Mouse (Mus musculus) urinary bladder, postnatal 36 days (tissue): ENCODE measurements at regions not wholly inside any gene's neighbourhood (a gene's known extent, or its start where the extent isn't known, plus 50 kb on each side); places are given as distances from the start of the nearest gene placed in this dataset.
"Not testable (repeated sequence)": the region's sequence is repeated elsewhere in the genome, so short reads cannot be mapped to it uniquely, and the experiment has no call there.

Experiments used
- DNase-seq, 2 experiments: peaks; one replicate each; pipeline ENCODE4 v3.0.0; 2022; ENCODE audit warnings: low spot score in 2 of 2, mixed read lengths in 1 of 2

DNA sequence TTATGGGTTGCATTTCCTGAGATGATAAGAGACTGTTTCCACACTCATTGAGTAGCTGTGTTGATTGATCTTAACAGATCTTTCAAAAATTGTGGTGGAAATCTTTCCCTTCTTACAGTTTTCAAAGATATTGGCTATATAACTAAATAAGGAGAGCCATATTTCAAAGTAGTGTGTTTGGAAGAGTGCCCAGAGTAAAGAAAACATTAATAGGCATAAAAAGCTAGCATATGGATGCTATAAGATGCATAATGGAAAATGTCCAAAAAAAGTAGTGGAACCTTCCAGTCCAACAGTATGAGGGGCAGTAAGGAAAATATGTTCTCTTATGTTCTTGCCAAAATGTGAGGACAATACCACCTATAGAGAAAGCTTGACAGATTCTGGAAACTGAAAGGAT, 137.2 kb upstream of the Speer3 start:
- DNase-seq = no peak

DNA sequence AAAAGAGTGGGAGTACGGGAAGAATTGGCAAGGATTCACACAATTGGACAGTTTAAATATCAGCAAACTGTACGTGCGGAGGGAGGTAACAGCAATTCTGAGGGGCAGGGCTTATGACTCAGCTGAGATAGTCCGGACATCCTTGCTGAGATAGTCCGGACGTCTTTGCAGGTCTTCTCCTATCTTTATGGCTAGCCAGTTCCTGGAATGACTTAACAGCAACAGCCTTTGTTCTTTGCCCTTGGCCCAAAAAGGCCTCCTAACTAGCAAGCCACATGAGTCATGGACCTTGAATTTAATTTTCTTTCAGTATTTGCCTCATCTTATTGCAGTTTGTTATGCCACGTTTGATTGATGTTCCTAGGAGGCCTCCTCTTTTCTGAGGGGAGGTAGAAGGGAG, 133.1 kb upstream of the Speer3 start:
- DNase-seq = not testable (repeated sequence)

DNA sequence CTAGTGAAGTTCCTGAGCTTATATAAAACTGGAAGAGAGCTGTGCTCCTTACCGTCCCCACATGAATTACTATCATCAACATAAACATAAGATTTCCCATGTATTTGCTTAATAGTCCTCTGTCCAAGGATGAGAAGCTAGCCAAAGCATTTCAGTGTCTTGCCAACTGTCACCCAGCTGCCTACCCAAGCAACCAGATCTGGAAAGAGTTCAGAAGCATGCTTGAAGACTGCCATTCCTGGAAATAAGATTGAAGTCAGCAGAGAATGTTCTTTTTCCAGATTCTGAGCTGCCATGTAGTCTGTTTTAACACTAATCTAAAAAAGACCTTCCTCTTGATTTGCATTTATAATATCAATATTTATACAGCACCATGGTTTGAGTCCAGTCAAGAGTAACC, 131.9 kb upstream of the Speer3 start:
- no peak for DNase-seq

DNA sequence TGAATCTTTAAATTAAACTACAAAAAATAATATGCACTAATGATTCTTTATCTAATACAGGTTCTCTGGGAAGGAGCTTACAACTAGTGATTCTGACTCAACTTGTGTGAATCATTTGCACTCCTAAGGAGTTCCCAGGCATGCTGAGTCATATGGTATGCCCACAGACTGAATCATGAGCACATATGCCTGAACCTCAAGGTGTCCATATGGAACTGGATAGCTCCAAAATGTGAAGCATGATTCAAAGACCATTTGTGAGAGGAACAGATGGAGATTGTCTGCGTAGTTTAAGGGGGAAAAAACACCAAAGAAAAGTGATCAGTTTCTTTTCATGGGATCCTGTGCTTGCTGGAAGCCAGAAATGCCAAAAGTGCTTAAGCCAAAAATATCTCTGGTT, 124.0 kb upstream of the Speer3 start:
- DNase-seq = no peak

DNA sequence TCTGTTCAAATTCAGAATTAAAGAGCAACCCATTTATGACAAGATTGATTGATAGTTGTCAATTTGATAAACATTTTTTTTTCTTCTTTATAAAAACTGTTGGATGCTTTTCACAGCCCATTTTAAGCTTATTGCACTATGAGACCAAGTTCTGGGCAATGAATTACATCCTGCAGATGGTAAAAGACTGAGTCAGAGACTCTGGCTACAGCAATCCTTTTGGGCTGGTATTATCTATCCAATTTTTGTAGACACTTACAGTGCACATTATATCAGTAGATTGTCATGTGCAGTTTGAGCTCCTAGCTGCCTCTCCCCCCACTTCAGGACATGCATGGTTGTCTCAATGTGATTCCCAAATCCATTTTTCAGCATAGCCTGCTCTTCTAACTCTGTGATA, 122.6 kb upstream of the Speer3 start:
- no peak for DNase-seq

DNA sequence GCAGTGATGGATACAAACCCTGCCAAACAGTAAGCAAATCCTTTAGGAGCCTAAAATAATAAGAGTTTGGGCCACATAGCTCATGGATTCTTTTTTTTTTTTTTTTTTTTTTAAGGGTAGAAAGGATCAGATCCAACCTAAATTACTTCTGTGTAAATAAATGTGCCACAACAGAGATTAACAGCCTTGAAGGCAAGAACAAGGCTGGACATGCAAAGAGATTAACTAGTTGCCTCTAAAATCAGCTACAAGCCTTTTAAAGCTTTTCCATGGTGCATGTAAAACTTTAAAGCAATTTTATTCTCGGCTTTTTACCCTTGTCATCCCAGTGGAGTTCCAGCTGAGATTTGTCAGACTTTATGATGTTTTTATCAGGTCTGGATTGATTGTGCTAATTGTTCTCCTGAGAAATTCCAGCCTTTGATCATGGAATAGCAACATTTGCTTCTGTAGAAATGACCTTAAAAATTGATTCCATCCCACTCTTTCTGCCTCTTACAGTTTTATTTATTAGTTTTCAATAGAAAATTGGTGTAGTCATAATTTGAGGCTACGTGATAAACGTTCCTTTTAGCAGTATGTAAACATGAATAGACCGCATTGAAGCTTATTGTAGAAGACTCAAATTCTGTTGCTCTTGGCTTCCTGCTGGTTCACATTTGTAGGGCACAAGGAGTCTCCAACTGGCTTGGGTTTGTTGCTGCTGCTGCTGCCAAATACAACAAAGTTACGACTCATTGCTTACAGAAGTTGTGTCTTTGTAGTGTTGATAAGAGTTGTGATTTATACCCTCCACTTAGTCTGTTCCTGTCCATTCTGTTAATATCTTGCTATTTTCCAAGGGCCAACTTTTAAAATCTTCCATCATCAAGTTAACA, 100.3 kb upstream of the Speer3 start:
- DNase-seq = peak in 1 of 2 experiments; percentile 7

DNA sequence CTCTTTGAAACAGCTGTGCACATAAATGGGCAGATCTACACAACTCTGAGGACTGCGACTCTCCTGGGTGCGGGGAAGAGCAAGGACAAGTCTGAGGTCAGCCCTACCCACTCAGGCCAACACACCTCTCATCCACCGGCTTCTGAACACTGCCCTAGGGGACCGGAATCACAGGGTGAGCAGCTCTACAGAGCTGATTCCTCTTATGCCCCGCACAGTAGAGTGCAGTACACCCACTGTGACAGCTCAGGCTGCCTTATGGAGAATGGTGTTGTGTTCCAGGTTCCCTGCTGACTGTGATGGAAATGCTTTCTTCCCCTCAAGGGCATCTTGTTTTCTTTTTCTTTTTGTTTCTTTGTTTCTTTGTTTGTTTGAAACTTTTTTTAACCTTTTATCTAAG, 96.6 kb upstream of the Speer3 start:
- DNase-seq = no peak
